Mouse (Mus musculus): ENCODE data around the gene Msmb.
"Not testable (repeated sequence)": the region's sequence is repeated elsewhere in the genome, so short reads cannot be mapped to it uniquely, and the experiment has no call there.

Msmb gene

DNA sequence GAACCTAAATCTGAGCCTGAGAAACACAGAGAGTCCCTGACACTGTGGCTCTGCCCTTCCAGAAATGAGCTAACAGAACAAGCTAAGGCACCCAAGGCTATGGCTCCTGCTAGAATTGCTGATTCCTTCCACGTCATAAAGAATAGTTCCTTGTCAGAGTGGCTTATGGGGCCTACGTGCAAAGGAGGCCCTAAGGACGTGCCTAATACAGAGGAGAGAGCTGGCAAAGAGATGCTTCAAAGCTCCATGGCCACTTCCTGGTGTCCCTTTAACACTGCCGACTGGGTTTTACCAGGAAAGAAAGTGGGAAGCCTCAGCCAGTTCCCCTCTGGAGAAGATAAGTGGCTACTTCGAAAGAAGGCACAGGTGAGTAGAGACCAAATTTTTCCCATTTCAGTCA lies 34.8 kb downstream of the Msmb start:
- not testable (repeated sequence) for DNase-seq (ENCODE audit: low spot score)

DNA sequence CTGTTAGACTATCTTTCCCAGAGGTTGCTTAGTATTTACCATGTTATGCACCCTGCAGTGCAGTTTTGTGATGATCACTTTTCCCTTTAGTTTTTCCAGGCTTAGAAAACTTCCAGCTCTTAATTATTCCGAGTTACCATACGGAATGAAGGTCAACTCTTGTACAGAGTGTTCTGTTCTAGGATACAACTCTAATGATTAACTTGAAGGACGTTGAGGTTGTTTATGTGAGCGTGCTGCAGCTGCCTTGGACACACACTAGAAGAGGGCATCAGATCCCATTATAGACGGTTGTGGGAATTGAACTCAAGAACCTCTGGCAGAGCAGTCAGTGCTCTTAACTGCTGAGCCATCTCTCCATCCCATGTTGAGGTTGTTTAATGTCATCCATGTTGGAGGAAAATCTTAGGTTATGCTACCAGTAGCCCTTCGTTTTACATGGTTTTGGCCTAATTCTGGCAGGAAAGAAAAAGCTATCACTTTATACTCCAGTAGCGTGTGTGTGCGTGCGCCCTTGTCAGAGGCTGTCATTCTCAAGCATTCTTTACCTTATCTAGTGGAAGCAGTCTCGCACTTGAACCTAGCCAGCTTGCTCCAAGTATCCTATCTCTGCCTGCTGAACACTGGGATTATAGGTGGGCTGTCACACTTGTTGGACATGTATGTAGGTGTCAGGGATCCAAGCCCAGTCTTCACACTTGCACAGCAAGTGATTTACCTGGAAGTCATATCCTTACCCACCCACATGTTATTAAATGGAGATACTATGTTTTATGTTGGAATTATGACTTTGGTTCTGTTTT lies 37.8 kb downstream of the Msmb start:
- DNase-seq (ENCODE audit: low spot score): no peak

DNA sequence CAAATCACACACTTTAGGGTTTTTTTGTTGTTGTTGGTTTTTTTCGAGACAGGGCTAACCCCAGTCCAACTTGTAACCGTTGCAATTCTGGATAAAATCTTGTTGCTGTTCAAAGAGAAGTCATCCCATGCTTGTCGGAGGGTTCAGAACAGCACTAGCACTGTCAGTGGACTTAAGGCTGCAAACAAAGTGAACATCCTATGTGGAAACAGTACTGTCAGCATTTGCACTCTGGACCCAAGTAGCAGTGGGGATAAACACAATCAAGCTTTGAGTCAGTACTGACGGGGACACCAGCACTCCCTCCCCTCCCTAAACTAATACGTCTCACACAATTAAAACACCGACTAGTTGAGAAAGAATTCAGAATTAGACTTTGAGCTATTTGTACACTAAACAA lies 39.0 kb downstream of the Msmb start:
- DNase-seq (ENCODE audit: low spot score): no peak

DNA sequence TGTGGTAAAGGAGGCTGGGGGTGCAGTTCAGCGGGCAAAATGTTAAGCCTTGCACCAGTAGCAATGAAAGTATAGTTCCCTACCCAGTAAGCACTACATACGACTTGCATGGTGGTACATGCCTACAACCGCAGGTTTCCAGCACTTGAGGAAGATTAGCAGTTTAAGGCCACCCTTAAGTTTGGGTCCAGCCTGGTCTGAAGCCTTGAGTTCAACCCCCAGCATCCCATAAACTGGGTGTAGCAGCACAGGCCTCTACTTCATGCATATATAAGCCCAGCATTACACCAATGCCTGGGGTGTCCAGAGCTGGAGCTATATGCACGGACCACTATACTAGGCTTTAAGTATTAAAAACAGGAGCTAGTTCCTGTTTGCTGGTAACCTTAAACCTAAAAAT lies 42.0 kb downstream of the Msmb start:
- no peak for DNase-seq (ENCODE audit: low spot score)

DNA sequence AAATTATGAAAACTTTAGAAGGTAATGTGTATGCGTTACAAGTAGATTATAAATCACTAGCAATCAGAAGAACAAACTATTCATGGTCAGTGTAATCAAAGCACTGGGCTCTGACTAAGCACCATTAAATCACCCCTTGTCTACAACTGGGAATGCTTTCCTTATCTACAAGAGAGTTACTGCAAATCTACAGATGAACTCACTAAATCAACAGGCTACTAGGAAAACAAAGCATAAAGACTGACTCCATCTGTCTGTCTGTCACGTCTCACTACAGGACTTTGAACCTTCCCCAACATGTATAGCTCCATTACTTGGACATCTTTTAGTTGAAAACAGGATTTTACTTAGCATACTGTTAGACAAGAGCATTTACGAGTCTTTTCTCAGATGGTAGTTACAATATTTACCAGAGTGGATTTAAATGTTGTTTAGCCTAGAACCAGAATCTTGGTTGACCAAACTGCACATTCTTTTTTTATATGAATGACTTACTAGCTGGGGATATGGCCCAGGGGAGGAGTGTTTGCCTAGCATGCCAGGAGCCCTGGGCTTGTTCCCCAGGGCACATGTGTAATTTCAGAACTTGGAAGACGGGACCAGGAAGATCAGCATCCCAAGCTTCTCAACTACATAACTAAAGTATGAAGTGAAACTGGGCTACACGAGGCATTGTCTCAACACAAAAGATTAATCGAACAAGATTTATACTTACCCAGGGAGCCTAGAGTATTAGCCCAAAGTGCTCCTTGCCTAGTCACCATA lies 49.0 kb downstream of the Msmb start:
- DNase-seq (ENCODE audit: low spot score): no peak

DNA sequence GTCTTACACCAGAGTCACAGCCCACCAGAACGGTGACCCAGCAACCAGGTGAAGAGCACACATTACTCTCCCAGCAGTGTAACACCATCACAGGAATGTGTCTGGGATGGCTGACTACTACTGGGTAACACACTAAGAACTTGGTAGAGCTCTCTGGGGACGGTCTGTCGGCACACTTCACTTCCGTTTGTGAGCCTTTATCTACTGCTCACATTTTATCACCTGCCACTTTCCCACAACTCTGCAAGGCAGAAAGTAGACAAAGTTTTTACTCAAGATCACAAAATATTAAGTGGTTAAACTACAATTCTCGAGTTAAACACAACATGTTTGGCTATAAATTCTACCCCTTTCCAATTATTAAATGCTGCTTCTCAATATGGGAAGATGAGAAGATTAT lies 50.1 kb downstream of the Msmb start:
- DNase-seq (ENCODE audit: low spot score): no peak

DNA sequence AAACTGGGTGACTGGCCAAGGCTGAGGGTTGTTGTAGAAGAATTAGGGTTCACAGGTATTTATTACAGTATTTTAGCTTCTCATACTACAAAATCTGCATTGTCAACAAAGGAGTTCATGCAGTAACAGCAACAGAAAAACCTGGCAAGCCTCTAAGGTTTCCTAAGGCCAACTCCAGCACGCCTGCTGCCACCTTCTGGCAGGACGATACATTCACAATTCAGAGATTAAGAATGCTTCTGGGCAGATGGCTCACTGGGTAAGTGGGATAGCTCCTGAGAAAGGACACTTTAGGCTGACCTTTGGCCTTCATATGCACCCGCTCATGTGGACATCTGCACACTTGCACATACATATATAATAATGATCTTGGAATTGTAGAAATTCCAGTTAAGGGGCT lies 50.6 kb downstream of the Msmb start:
- peak; percentile 9 for DNase-seq (ENCODE audit: low spot score)

DNA sequence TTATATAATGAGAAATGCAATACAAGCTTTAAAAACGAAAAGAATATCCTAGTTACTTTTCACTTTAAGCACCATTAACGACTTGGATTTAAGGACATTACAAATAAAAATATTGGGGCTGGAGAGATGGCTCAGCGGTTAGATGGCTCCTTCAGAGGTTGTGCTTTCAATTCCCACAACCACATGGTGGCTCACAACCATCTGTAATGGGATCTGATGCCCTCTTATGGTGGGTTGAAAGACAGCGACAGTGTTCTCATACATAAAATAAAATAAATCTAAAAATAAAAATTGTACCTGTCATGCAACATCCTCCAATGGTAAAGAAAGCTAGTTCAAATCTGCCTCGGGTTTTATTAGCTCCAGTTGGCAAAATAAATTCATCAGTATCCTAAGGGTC lies 51.7 kb downstream of the Msmb start:
- not testable (repeated sequence) for DNase-seq (ENCODE audit: low spot score)

DNA sequence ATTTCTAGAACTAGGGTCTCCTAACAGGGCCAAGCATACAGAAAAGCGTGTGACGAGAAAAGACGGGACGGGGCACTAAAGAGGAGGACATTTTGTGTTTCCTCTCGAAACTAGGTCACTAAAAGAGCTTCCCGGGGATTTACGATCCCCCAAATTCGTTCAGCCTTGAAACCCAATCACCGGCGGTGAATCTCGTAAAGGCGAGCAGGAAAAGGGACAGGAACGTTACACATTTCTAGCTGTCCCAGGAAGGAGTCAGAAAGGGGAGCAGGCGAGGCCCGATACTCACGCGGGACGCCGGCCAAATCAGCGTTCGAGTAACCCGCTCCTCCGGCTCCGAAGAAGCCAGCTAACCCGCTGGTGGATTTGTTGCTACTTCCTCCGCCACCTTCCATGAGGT lies 59.5 kb downstream of the Msmb start:
- DNase-seq (ENCODE audit: low spot score): no peak

DNA sequence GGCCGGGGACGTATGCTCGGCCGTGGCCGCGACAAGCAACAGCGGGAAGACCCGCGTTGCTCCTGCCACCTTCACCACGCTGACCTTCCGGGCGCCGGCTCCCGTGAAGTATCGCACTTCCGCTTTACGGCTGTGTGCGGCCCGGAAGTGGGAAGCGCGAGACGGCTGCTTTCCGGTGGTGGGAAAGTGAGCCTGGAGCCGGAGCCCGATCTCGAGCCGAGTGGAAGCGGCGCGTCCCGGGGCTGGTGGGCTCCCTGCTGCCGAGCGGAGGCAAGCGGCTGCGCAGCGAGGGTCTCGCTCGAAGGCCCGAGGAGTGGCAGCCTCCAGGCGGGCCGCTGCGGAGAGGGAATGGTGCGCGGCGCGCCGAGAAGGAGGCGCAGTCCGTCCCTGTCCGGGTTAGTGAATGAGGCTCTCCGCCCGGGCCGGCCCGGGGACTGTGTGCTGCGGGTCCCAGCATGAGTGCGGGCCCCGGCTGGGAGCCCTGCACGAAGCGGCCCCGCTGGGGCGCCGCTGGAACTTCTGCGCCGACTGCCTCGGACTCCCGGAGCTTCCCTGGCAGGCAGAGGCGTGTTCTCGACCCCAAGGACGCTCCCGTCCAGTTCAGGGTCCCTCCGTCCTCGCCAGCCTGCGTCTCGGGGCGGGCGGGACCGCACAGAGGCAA lies 60.1 kb downstream of the Msmb start, which contains the start of the genes Timm23 and Parg:
Gene Timm23, minus strand, starts transcription at position 108 of the 661 bp plus-strand sequence.
Gene Parg, plus strand, starts transcription at position 159 of the 661 bp plus-strand sequence.
- peak; percentile 71 for DNase-seq (ENCODE audit: low spot score)

All from left cerebral cortex, adult 11 months (tissue).